Mouse (Mus musculus): ENCODE results near the gene Prpf3. TPM values are rescaled to one million over a fixed set of nuclear protein-coding genes. Genes with fewer than 3 reads are reported as not detected.

The Prpf3 gene
- total and polyA plus RNA-seq, 3 experiments: 126 to 277 (median 199) TPM

DNA sequence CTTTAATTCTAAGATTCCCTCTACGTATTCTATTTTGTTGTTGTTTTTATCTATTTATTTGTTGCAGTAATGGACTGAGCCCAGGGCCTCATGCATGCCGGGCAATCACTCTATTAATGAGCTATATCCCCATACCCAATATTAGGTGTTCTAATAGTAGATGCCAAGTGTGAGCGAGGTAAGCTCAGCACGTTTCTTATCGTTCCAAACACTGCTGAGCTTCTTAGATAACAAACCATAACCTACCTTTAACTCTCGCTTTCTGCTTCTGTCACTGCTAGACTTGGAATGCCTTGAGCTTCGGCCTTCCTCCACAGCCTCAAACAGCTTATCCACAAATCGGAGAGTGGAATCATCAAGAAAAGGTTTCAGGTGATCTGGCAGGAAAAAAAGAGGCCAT is 4.4 kb downstream of the Prpf3 start:
- TF ChIP-seq SMC3 (IDR thresholded peaks at IDR 0.05; ENCODE audit: low read depth, low read length) (no peak), TAL1 (IDR thresholded peaks at IDR 0.05; ENCODE audit: low read length) (peak; percentile 71), GATA1 (IDR thresholded peaks at IDR 0.05; ENCODE audit: low read depth, low read length) (peak; percentile 89)
- Histone ChIP-seq H3K9ac (ENCODE audit: control insufficient read depth, low read depth, low read length, poor library complexity, severe bottlenecking) (no peak overlapping the region), H3K9me3 (replicated peaks; ENCODE audit: insufficient read depth, low read length) (no peaks in the 10 kb centered on the region), H3K27me3 (ENCODE audit: control insufficient read depth in 1 of 2, insufficient read depth in 2 of 2, low read length in 2 of 2) (no peaks in the 10 kb centered on the region), H3K4me1 (ENCODE audit: control insufficient read depth in 1 of 2, insufficient read depth in 2 of 2, low read length in 2 of 2) (peaks cover 13 to 18% of the 10 kb centered on the region in 2 experiments; a peak in 3 of 4 replicates), H3K79me2 (ENCODE audit: control insufficient read depth, insufficient read depth, low read length, poor library complexity) (peaks cover 27% of the 10 kb centered on the region), H3K4me3 (ENCODE audit: control insufficient read depth in 1 of 2, insufficient read depth in 1 of 2, low read depth in 2 of 2, low read length in 2 of 2) (no peak overlapping the region), H3K36me3 (ENCODE audit: control insufficient read depth in 1 of 2, insufficient read depth in 2 of 2, low read length in 2 of 2) (peaks cover 47 to 67% of the 10 kb centered on the region in 2 experiments), H3K27ac (ENCODE audit: control insufficient read depth, low read depth, low read length) (no peak overlapping the region)
- no peak for DNase-seq (ENCODE audit: low read depth, low spot score)

GRCm38 (mm10) chr3:95850611-95851010 is 5.1 kb downstream of the Prpf3 start:
- Histone ChIP-seq H3K4me1 (ENCODE audit: control insufficient read depth in 1 of 2, insufficient read depth in 2 of 2, low read length in 2 of 2) (peaks cover 13 to 18% of the 10 kb centered on the region in 2 experiments; a peak in 3 of 4 replicates), H3K79me2 (ENCODE audit: control insufficient read depth, insufficient read depth, low read length, poor library complexity) (peaks cover 26% of the 10 kb centered on the region), H3K36me3 (ENCODE audit: control insufficient read depth in 1 of 2, insufficient read depth in 2 of 2, low read length in 2 of 2) (peaks cover 47 to 74% of the 10 kb centered on the region in 2 experiments), H3K27ac (ENCODE audit: control insufficient read depth, low read depth, low read length) (no peak overlapping the region), H3K9me3 (replicated peaks; ENCODE audit: insufficient read depth, low read length) (no peaks in the 10 kb centered on the region), H3K4me3 (ENCODE audit: control insufficient read depth in 1 of 2, insufficient read depth in 1 of 2, low read depth in 2 of 2, low read length in 2 of 2) (no peak overlapping the region), H3K27me3 (ENCODE audit: control insufficient read depth in 1 of 2, insufficient read depth in 2 of 2, low read length in 2 of 2) (no peaks in the 10 kb centered on the region), H3K9ac (ENCODE audit: control insufficient read depth, low read depth, low read length, poor library complexity, severe bottlenecking) (no peak overlapping the region)
- no peak for DNase-seq (ENCODE audit: low read depth, low spot score)
- 0 out of 2 replicates have a peak, but pooled peaks have one; percentile 25 for TF ChIP-seq MXI1 (IDR thresholded peaks at IDR 0.05; ENCODE audit: low read depth, low read length)
- TF ChIP-seq TCF12 (IDR thresholded peaks at IDR 0.05; ENCODE audit: low read depth, low read length): 0 out of 2 replicates have a peak, but pooled peaks have one; percentile 9
- 0 out of 2 replicates have a peak, but pooled peaks have one; percentile 17 for TF ChIP-seq RCOR1 (IDR thresholded peaks at IDR 0.05; ENCODE audit: low read depth, low read length)
- peak; percentile 71; the same call in 1 of the 2 replicates for TF ChIP-seq MEF2A (IDR thresholded peaks at IDR 0.05; ENCODE audit: extremely low read depth, insufficient replicate concordance, low read depth, low read length, poor library complexity, severe bottlenecking)
- TF ChIP-seq GABPA (IDR thresholded peaks at IDR 0.05; ENCODE audit: low read depth, low read length): no peak

GRCm38 (mm10) chr3:95842503-95843214 is 13.0 kb downstream of the Prpf3 start:
- Histone ChIP-seq H3K27me3 (ENCODE audit: control insufficient read depth in 1 of 2, insufficient read depth in 2 of 2, low read length in 2 of 2) (no peaks in the 10 kb centered on the region), H3K4me1 (ENCODE audit: control insufficient read depth in 1 of 2, insufficient read depth in 2 of 2, low read length in 2 of 2) (peaks cover 0 to 7% of the 10 kb centered on the region in 2 experiments; a peak in 3 of 4 replicates), H3K9me3 (replicated peaks; ENCODE audit: insufficient read depth, low read length) (no peaks in the 10 kb centered on the region), H3K27ac (ENCODE audit: control insufficient read depth, low read depth, low read length) (no peak overlapping the region), H3K79me2 (ENCODE audit: control insufficient read depth, insufficient read depth, low read length, poor library complexity) (no peaks in the 10 kb centered on the region), H3K9ac (ENCODE audit: control insufficient read depth, low read depth, low read length, poor library complexity, severe bottlenecking) (no peak overlapping the region), H3K36me3 (ENCODE audit: control insufficient read depth in 1 of 2, insufficient read depth in 2 of 2, low read length in 2 of 2) (peaks cover 28 to 86% of the 10 kb centered on the region in 2 experiments), H3K4me3 (ENCODE audit: control insufficient read depth in 1 of 2, insufficient read depth in 1 of 2, low read depth in 2 of 2, low read length in 2 of 2) (no peak overlapping the region)
- TF ChIP-seq RAD21 (IDR thresholded peaks at IDR 0.05; ENCODE audit: low read depth, low read length) (peak; percentile 15), MYC (IDR thresholded peaks at IDR 0.05; ENCODE audit: low read depth, low read length) (peak; percentile 51; the same call in 1 of the 2 replicates), CTCF (IDR thresholded peaks at IDR 0.05 in 2 of 3, conservative IDR thresholded peaks at IDR 0.05 in 1 of 3; ENCODE audit: control insufficient read depth in 1 of 3, insufficient read depth in 1 of 3, low read depth in 2 of 3, low read length in 3 of 3, poor library complexity in 1 of 3, severe bottlenecking in 1 of 3) (peak; percentile 18 to 38 (median 21); a peak in 3 of 6 replicates), ZNF384 (IDR thresholded peaks at IDR 0.05; ENCODE audit: low read depth, low read length) (peak; percentile 65), ZKSCAN1 (IDR thresholded peaks at IDR 0.05; ENCODE audit: low read depth, low read length) (peak; percentile 71; the same call in 1 of the 2 replicates), RCOR1 (IDR thresholded peaks at IDR 0.05; ENCODE audit: low read depth, low read length) (0 out of 2 replicates have a peak, but pooled peaks have one; percentile 27), MAFK (IDR thresholded peaks at IDR 0.05; ENCODE audit: borderline replicate concordance, low read depth, low read length) (no peak), ETS1 (IDR thresholded peaks at IDR 0.05; ENCODE audit: low read depth, low read length) (no peak)
- peak; percentile 66 for DNase-seq (ENCODE audit: low read depth, low spot score)
